14 mouse cellular contexts compared by ENCODE assay signal in the genomic region with DNA sequence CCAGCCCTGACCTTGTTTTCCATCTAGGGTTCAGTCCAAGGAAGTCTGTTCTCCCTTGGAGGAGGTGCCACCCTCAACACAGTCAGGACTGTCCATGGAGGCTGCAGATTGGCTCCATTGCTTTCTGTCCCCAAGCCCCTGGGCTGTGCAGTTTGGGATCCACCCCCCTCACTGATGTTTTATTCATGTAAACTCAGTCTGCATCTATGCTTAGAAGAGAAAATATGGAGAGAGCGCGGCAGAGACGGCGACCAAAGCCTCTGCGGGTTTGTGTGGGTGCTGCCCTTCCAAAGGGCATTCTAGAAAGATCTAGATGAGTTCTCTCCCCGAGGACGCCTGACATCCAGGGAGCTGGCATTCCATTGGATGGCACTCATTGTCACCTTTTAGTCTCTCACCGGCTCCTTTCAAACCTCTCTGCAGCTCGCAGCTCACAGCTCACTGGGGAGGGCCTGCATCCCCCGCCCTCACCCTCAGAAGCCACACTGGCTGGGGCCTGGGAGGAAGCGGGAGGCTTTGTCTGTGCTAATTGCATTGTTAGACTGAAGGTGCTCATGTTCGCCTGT. TPM values are rescaled to one million over a fixed set of nuclear protein-coding genes. Genes with fewer than 3 reads are reported as not detected.
DNase-seq lines count a peak whose midpoint lies in the region; ATAC-seq lines count a peak whose summit lies in the region.
"Had no signal": no experiment of that assay in that cellular context is flagged by ENCODE, and none has a peak within 500 bp of the region (broad histone marks: within the 10 kb centered on the region; RNA-seq: fewer than 3 reads in every experiment).

No protein-coding gene starts in this region.

- WGBS in kidney, embryonic 16.5 days, result 68% methylated on average over 12 of the region's 12 CpGs
- WGBS in embryonic facial prominence, embryonic 15.5 days, result 45% methylated on average over 12 of the region's 12 CpGs
- 27% methylated on average over 12 of the region's 12 CpGs for WGBS in hindbrain, embryonic 13.5 days
- 30% methylated on average over 12 of the region's 12 CpGs for WGBS in neural tube, embryonic 13.5 days

- ATAC-seq in kidney, embryonic 16.5 days (ENCODE audit: low FRiP score, low TSS enrichment), result no peak
- no peak for ATAC-seq in embryonic facial prominence, embryonic 15.5 days (ENCODE audit: insufficient number of reproducible peaks, low FRiP score, low TSS enrichment, low read depth)
- ATAC-seq in hindbrain, embryonic 13.5 days (ENCODE audit: low FRiP score), result no peak
- no peak for ATAC-seq in neural tube, embryonic 13.5 days (ENCODE audit: low read depth)
- ATAC-seq: activated CD4-positive, CD25-positive, alpha-beta regulatory T cell, adult 4 months had no signal

- peak; percentile 48 to 64 for DNase-seq in kidney, postnatal 36 days
- DNase-seq in adrenal gland, postnatal 4 days (ENCODE audit: low spot score in 2 of 2), result no peak
- DNase-seq in gastrocnemius, adult 8-10 months (ENCODE audit: low spot score in 2 of 2), result no peak
- DNase-seq in gastrocnemius, adult 18-20 months (ENCODE audit: low spot score), result no peak
- DNase-seq: cerebellum, adult 18-20 months; layer of hippocampus, adult 9-11 months; liver, embryonic 13.5 days; thymus, adult 2 months had no signal

- H3K4me2 ChIP-seq in kidney, embryonic 16.5 days (replicated peaks; ENCODE audit: low read depth, low read length), result no peak overlapping the region
- H3K4me2 ChIP-seq in embryonic facial prominence, embryonic 15.5 days (replicated peaks), result no peak overlapping the region
- peak overlapping the region; percentile 6; the same call in 1 of the 2 replicates for H3K4me2 ChIP-seq in hindbrain, embryonic 13.5 days
- H3K4me2 ChIP-seq in neural tube, embryonic 13.5 days, result no peak overlapping the region
- H3K4me2 ChIP-seq: liver, embryonic 13.5 days had no signal

- no peak overlapping the region for H3K4me3 ChIP-seq in kidney, embryonic 16.5 days (ENCODE audit: low read length)
- no peak overlapping the region for H3K4me3 ChIP-seq in embryonic facial prominence, embryonic 15.5 days (replicated peaks)
- H3K4me3 ChIP-seq in hindbrain, embryonic 13.5 days, result no peak overlapping the region
- H3K4me3 ChIP-seq in neural tube, embryonic 13.5 days, result no peak overlapping the region
- H3K4me3 ChIP-seq: liver, embryonic 13.5 days had no signal

- H3K9me3 ChIP-seq in kidney, embryonic 16.5 days (ENCODE audit: low read length), result no peaks in the 10 kb centered on the region
- no peaks in the 10 kb centered on the region for H3K9me3 ChIP-seq in embryonic facial prominence, embryonic 15.5 days (replicated peaks)
- H3K9me3 ChIP-seq in hindbrain, embryonic 13.5 days, result no peaks in the 10 kb centered on the region
- H3K9me3 ChIP-seq in neural tube, embryonic 13.5 days, result no peaks in the 10 kb centered on the region
- H3K9me3 ChIP-seq: liver, embryonic 13.5 days had no signal

- H3K27me3 ChIP-seq in kidney, embryonic 16.5 days (ENCODE audit: insufficient read depth, low read length), result peaks cover 31% of the 10 kb centered on the region
- peaks cover 14% of the 10 kb centered on the region for H3K27me3 ChIP-seq in embryonic facial prominence, embryonic 15.5 days
- peaks cover 40% of the 10 kb centered on the region for H3K27me3 ChIP-seq in hindbrain, embryonic 13.5 days
- peaks cover 32% of the 10 kb centered on the region for H3K27me3 ChIP-seq in neural tube, embryonic 13.5 days

- H3K4me1 ChIP-seq in kidney, embryonic 16.5 days (ENCODE audit: insufficient read depth, low read length), result peaks cover 71% of the 10 kb centered on the region
- H3K4me1 ChIP-seq in embryonic facial prominence, embryonic 15.5 days, result peaks cover 87% of the 10 kb centered on the region
- H3K4me1 ChIP-seq in hindbrain, embryonic 13.5 days (replicated peaks), result peaks cover 99% of the 10 kb centered on the region
- H3K4me1 ChIP-seq in neural tube, embryonic 13.5 days (replicated peaks), result peaks cover 96% of the 10 kb centered on the region

- no peak overlapping the region for H3K27ac ChIP-seq in kidney, embryonic 16.5 days (ENCODE audit: low read length)
- peak overlapping the region; percentile 40; the same call in 1 of the 2 replicates for H3K27ac ChIP-seq in embryonic facial prominence, embryonic 15.5 days (replicated peaks)
- peak overlapping the region; percentile 78 for H3K27ac ChIP-seq in hindbrain, embryonic 13.5 days
- H3K27ac ChIP-seq in neural tube, embryonic 13.5 days (replicated peaks), result peak overlapping the region; percentile 77
- H3K27ac ChIP-seq: liver, embryonic 13.5 days had no signal

- H3K36me3 ChIP-seq in kidney, embryonic 16.5 days (ENCODE audit: insufficient read depth, low read length), result no peaks in the 10 kb centered on the region
- H3K36me3 ChIP-seq in embryonic facial prominence, embryonic 15.5 days, result no peaks in the 10 kb centered on the region
- no peaks in the 10 kb centered on the region for H3K36me3 ChIP-seq in hindbrain, embryonic 13.5 days
- no peaks in the 10 kb centered on the region for H3K36me3 ChIP-seq in neural tube, embryonic 13.5 days
- H3K36me3 ChIP-seq: liver, embryonic 13.5 days had no signal

- no peak overlapping the region for H3K9ac ChIP-seq in kidney, embryonic 16.5 days (replicated peaks; ENCODE audit: low read length)
- no peak overlapping the region for H3K9ac ChIP-seq in embryonic facial prominence, embryonic 15.5 days
- peak overlapping the region; percentile 60; the same call in 1 of the 2 replicates for H3K9ac ChIP-seq in hindbrain, embryonic 13.5 days
- peak overlapping the region; percentile 59 for H3K9ac ChIP-seq in neural tube, embryonic 13.5 days
- H3K9ac ChIP-seq: liver, embryonic 13.5 days had no signal

RNA-seq across cellular contexts. Expression of gene Flrt1, which starts 35.4 kb away (rescaled TPM):
- polyA plus RNA-seq in kidney, embryonic 16.5 days (2015; fragmentation: Nextera tagmentation; extraction: Ambion mirVana), result 5.4 and 6.8 TPM in 2 replicates
- polyA plus RNA-seq in embryonic facial prominence, embryonic 15.5 days (2015; fragmentation: Nextera tagmentation; extraction: Ambion mirVana), result 13.5 and 19.2 TPM in 2 replicates
- 7.1 and 8.1 TPM in 2 replicates for polyA plus RNA-seq in hindbrain, embryonic 13.5 days (2015; fragmentation: Nextera tagmentation; extraction: Ambion mirVana)
- 9.6 and 10.9 TPM in 2 replicates for polyA plus RNA-seq in neural tube, embryonic 13.5 days (2015; fragmentation: Nextera tagmentation; extraction: Ambion mirVana)
- total RNA-seq in adrenal gland, postnatal 4 days (2021), result 1 to 10 TPM; 3.8 to 5.9 TPM
- total RNA-seq in gastrocnemius, adult 8-10 months (2022), result 1 to 10 TPM in 3 of 4 experiments, under 1 TPM in 1; 0.83 to 2.9 (median 1.7) TPM
- 1 to 10 TPM; 1.1 to 1.9 TPM for total RNA-seq in gastrocnemius, adult 18-20 months (2021)
- total RNA-seq: megakaryocyte-erythroid progenitor cell, adult 5-6 weeks had no signal
- polyA plus RNA-seq: activated CD4-positive, CD25-positive, alpha-beta regulatory T cell, adult 4 months had no signal

Comparison
In these comparisons a context has a peak if more than half of its experiments do, and no peak if none do; other contexts are left out.
1. DNase-seq: peak in kidney, postnatal 36 days (2 of 2); none in adrenal gland, postnatal 4 days (0 of 2), gastrocnemius, adult 8-10 months (0 of 2) and gastrocnemius, adult 18-20 months (single experiment).
2. H3K9ac ChIP-seq: peak in hindbrain, embryonic 13.5 days (single experiment) and neural tube, embryonic 13.5 days (single experiment); none in kidney, embryonic 16.5 days (single experiment) and embryonic facial prominence, embryonic 15.5 days (single experiment).